Mouse (Mus musculus) forebrain, embryonic 13.5 days (tissue): ENCODE results near the gene Tecpr2. TPM values are rescaled to one million over a fixed set of nuclear protein-coding genes. Genes with fewer than 3 reads are reported as not detected.

ENCODE experiments used
- ATAC-seq: fragments of 200-750 bp; cut with Nextera tagmentation; 2 replicates; pipeline ENCODE4 v1.8.0; 2017
- H3K27ac ChIP-seq: fragments of 300-500 bp; sonication (generic); 2 replicates; pipeline ENCODE4 v1.5.1; 2015; ENCODE audit warnings: inconsistent platforms, mild to moderate bottlenecking, moderate library complexity
- H3K27me3 ChIP-seq: fragments of 300-500 bp; sonication (generic); 2 replicates; pipeline ENCODE4 v1.6.1; 2015; ENCODE audit warnings: mild to moderate bottlenecking, inconsistent platforms
- H3K36me3 ChIP-seq: fragments of 300-500 bp; sonication (generic); 2 replicates; pipeline ENCODE4 v1.6.1; 2015; ENCODE audit warnings: mild to moderate bottlenecking, inconsistent platforms; ENCODE audit not compliant: poor library complexity, severe bottlenecking
- H3K4me1 ChIP-seq: fragments of 300-500 bp; sonication (generic); 2 replicates; pipeline ENCODE4 v1.6.1; 2015; ENCODE audit warnings: inconsistent platforms
- H3K4me2 ChIP-seq: fragments of 300-500 bp; sonication (generic); 2 replicates; pipeline ENCODE4 v1.6.1; 2015; ENCODE audit warnings: inconsistent platforms, mild to moderate bottlenecking, moderate library complexity
- H3K4me3 ChIP-seq: fragments of 300-500 bp; sonication (generic); 2 replicates; pipeline ENCODE4 v1.5.1; 2015; ENCODE audit warnings: mild to moderate bottlenecking, inconsistent platforms
- H3K9ac ChIP-seq: fragments of 300-500 bp; sonication (generic); 2 replicates; pipeline ENCODE4 v1.6.1; 2015; ENCODE audit warnings: mild to moderate bottlenecking, inconsistent platforms
- H3K9me3 ChIP-seq: fragments of 300-500 bp; sonication (generic); replicated peaks from 2 replicates; pipeline ENCODE4 v1.6.1; 2016; ENCODE audit warnings: inconsistent platforms
- WGBS: fragments of 180-500 bp; shearing (Covaris S2); methylation state at CpG from one replicate; pipeline ENCODE4 v1.1.7; 2015; 5-methylcytosine and 5-hydroxymethylcytosine counted together
- polyA plus RNA-seq: library from polyadenylated mRNA; unstranded; fragments of >200 nt; fragmentation: Nextera tagmentation; extraction: Ambion mirVana; gene quantifications from 2 replicates; pipeline ENCODE4 v1.2.1, GENCODE M21; 2015

Gene Tecpr2
- polyA plus RNA-seq, 1 experiment from 2014 or later, result 5.4 TPM

DNA sequence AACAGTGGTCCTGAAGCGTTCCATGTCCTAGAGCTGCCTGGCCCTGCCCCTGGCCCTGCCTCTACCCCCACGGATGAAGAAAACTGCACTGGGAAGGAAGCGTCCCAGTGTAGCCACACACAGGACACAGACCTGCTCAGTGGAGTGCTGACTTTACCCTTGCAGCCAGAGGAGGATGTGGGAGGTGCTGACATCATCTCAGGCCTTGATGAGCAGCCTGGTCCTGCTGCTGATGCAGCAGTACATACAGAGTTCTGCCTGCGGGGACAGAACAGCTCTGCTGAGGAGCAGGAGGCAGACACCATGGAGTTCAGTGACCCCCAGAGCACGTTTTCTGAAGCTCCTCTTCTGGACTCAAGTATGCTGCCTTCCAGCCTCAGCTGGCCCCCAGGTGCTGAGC is 43.8 kb downstream of the Tecpr2 start:
- Histone ChIP-seq H3K4me1 (no peaks in the 10 kb centered on the region; the same call in 1 of the 2 replicates), H3K36me3 (peaks cover 49% of the 10 kb centered on the region), H3K4me2 (no peak overlapping the region), H3K4me3 (no peak overlapping the region), H3K27me3 (no peaks in the 10 kb centered on the region), H3K9ac (no peak overlapping the region), H3K27ac (no peak overlapping the region), H3K9me3 (no peaks in the 10 kb centered on the region)
- WGBS, result 80% methylated on average over 5 of the region's 5 CpGs
- no peak for ATAC-seq

DNA sequence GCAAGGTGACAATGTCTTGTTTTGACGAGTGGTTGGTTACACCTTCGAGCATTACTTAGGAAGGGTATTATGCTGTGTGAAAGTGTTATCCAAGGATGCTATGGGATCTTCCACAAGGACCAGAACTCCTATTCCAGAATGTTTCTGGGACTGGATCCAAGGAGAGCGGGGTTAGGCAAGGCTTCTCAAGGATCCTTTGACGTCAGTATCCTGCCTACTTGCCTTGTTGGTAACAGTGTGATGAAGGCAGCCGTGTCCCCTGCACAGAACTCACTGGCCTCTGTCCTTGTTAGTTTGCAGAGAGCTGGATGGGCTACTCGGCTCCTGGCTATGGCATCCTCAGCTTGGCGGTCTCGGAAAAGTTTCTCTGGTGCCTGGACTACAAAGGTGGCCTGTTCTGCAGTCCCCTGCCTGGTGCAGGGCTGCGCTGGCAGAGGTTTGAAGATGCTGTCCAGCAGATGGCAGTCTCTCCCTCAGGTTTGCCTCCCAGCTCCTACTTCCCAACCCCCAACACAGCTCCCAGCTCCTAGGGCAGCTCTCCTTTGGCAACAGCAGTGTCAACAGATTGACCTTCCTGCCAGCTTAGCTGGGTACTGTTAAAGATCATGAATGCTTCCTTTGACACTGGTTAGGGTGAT is 47.0 kb downstream of the Tecpr2 start:
- ATAC-seq, result peak; percentile 88
- Histone ChIP-seq H3K36me3 (peaks cover 50% of the 10 kb centered on the region), H3K27ac (no peak overlapping the region), H3K9me3 (no peaks in the 10 kb centered on the region), H3K4me2 (no peak overlapping the region), H3K9ac (no peak overlapping the region), H3K4me1 (no peaks in the 10 kb centered on the region), H3K4me3 (no peak overlapping the region), H3K27me3 (no peaks in the 10 kb centered on the region)
- 59% methylated on average over 9 of the region's 9 CpGs for WGBS

DNA sequence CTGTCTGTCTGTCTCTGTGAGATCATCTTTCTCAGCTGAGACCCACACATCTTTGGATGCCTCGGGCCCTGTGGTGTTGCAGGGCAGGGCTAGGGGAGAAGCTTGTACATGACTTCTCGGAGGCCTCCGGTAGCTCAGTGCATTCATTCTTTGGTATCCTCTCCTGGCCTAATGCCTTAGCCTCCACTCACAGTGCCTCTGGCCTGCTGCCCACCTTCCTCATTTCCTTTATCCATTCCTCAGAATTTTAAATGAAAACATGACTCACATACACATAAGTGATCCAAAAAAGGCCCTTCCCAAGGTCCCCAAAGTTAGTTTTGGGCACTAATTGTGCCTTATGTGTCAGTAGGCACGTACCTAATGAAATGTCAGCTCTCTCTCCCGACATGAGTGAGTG is 48.4 kb downstream of the Tecpr2 start:
- Histone ChIP-seq H3K9me3 (no peaks in the 10 kb centered on the region), H3K27me3 (no peaks in the 10 kb centered on the region), H3K4me1 (no peaks in the 10 kb centered on the region), H3K4me3 (no peak overlapping the region), H3K4me2 (no peak overlapping the region), H3K27ac (no peak overlapping the region), H3K9ac (no peak overlapping the region), H3K36me3 (peaks cover 48% of the 10 kb centered on the region)
- WGBS, result 90% methylated on average over 5 of the region's 5 CpGs
- no peak for ATAC-seq

DNA sequence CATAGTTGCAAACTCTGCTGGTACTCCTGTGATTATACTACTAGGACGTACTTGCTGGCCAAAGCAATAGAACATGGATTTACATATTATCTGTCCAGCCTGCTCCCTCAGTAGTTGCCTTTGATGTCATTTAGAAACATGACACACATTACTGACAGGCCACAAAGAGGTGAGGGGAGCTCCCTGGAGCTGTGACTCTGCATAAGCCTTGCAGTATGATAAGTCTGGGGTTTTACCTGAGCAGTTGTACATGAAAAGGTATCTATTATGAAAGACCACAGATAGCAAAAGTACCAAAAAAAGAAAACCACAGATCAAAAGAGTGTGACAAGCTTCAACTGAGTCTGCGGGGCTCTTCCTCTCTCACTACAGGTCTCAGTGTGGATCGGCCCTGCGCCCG is 50.3 kb downstream of the Tecpr2 start:
- Histone ChIP-seq H3K4me2 (no peak overlapping the region), H3K4me1 (no peaks in the 10 kb centered on the region), H3K9me3 (no peaks in the 10 kb centered on the region), H3K36me3 (peaks cover 35% of the 10 kb centered on the region), H3K4me3 (no peak overlapping the region), H3K27me3 (no peaks in the 10 kb centered on the region), H3K9ac (no peak overlapping the region), H3K27ac (no peak overlapping the region)
- ATAC-seq, result no peak
- WGBS, result 93% methylated on average over 5 of the region's 5 CpGs

DNA sequence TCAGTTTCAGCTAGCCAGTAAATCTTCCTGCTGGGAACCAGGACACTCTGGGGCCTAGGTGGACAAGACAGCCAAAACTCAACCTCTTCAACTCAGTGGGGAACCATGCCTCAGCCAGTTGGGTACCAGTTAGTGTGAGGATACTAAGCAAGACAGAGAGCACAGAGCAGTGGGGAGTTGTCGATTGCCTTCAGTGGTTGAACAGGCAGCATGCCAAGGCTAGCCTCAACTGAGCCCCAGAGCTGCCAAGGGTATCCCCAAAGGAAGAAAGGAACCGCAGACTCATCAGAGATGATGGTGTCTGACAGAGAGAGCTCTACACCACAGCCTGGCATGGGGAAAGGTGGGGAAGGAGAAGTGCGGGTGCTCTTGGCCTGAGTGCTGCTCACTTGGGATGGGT is 51.8 kb downstream of the Tecpr2 start:
- peaks cover 50% of the 10 kb centered on the region for H3K36me3 ChIP-seq
- no peak overlapping the region for H3K9ac ChIP-seq
- no peak overlapping the region for H3K4me2 ChIP-seq
- no peaks in the 10 kb centered on the region for H3K4me1 ChIP-seq
- H3K27ac ChIP-seq, result no peak overlapping the region
- H3K4me3 ChIP-seq, result no peak overlapping the region
- WGBS, result 99% methylated on average over 3 of the region's 3 CpGs
- no peak for ATAC-seq
- H3K27me3 ChIP-seq, result no peaks in the 10 kb centered on the region
- no peaks in the 10 kb centered on the region for H3K9me3 ChIP-seq

DNA sequence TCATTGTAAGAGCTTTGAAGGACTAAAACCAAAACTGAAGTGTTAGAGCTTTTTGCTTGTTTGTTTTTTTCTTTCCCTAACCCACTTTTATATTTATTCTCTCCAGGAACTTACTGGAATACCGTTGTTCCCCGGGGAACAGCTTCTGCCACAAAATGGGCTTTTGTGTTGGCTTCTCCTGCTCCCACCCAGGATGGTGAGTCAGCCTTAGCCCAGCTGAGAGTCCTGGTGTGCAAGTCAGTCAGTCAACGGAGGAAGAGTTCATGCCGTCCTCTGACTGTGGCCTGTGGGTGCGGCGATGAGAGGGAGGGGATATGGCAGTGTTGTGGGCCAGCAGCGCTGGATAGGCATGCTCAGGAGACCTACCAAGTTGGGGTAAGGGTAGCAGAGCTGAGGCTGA is 57.2 kb downstream of the Tecpr2 start:
- Histone ChIP-seq H3K4me1 (no peaks in the 10 kb centered on the region), H3K9me3 (no peaks in the 10 kb centered on the region), H3K4me3 (no peak overlapping the region), H3K27me3 (no peaks in the 10 kb centered on the region), H3K9ac (no peak overlapping the region), H3K36me3 (peaks cover 54% of the 10 kb centered on the region), H3K27ac (no peak overlapping the region), H3K4me2 (no peak overlapping the region)
- WGBS, result 86% methylated on average over 7 of the region's 7 CpGs
- ATAC-seq, result no peak

DNA sequence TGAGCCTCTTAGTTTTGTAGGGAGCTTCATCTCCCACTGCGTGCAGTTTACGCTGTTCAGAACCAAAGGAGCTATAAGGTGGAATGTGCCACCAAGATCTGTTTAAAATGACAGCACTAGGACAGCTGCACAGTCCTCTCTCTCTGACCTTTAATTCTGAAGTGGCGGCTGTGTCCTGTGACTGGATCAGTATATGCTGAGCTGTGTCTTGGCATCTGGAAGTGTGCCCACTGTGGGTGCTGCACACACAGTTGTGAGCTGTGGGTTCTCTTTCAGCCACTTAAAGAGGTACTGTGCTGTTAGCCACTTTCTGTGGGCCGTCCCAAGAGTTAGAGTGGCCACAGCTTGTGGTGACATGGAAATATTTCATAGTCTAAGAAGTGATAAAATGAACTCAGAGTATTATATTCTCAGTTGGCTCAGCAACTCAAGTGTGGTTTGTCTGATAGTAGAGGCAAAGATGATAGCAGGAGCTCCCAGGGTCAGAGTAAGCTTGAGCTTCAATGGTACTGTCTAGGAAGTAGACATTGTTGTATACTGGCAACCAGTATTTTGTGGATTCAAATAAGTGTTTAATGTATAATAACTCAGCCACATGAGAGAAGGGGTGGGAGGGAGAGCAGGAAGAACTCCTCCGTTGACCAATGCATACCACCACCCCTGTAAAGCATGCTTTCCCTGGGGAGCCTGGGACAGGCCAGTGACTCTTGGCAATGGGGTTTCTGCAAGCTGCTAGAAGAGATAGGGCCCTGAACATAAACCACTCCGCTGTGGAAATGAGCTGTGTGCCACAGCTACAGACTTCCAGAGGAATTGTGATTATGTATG is 59.2 kb downstream of the Tecpr2 start:
- H3K4me2 ChIP-seq, result no peak overlapping the region
- WGBS, result 96% methylated on average over 6 of the region's 6 CpGs
- H3K27ac ChIP-seq, result no peak overlapping the region
- no peak overlapping the region for H3K4me3 ChIP-seq
- peaks cover 49% of the 10 kb centered on the region for H3K36me3 ChIP-seq
- H3K4me1 ChIP-seq, result no peaks in the 10 kb centered on the region
- H3K27me3 ChIP-seq, result no peaks in the 10 kb centered on the region
- ATAC-seq, result no peak
- no peaks in the 10 kb centered on the region for H3K9me3 ChIP-seq
- no peak overlapping the region for H3K9ac ChIP-seq

DNA sequence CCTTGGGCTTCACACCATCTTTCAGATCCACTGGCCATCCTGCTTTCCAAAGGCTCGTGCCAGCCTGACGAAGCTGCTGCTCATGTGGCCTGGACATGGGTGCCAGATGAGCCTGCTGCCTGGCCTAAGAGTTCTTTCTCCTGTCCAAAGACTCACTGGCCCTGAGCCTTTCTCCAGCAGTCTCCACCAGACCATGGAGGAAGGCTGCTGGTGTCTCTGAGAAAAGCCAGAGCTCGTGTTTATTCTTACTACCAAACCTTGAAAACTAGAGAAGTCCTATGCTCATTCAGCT is 59.8 kb downstream of the Tecpr2 start:
- H3K36me3 ChIP-seq, result peaks cover 45% of the 10 kb centered on the region

DNA sequence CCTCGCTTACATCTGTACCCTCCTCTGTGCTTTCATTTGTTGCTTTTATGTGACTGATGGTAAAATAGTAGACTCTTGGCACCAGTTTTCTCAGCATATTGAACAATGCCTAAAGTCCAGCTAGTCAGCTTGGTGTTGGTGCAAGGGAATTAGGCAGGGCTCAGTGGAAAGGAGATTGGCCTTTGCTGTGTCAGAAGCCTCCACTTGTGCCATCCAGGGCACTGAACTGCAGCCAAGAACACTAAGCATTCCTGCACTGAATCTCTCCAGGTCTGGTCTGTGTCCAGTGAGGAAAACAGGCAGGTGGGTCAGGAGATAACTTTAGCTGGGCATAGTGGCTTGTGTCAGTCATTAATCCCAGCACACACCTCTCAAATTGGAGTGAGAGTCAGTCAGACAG is 60.3 kb downstream of the Tecpr2 start:
- Histone ChIP-seq H3K9ac (no peak overlapping the region), H3K27me3 (no peaks in the 10 kb centered on the region), H3K4me1 (no peaks in the 10 kb centered on the region), H3K9me3 (no peaks in the 10 kb centered on the region), H3K27ac (no peak overlapping the region), H3K4me3 (no peak overlapping the region), H3K4me2 (no peak overlapping the region), H3K36me3 (peaks cover 43% of the 10 kb centered on the region)
- ATAC-seq, result no peak
- 100% methylated on average over 1 of the region's 1 CpGs for WGBS

More for the DNA sequence above, 59.8 kb downstream of the Tecpr2 start:
- WGBS, result 92% methylated on average over 3 of the region's 3 CpGs
- Histone ChIP-seq H3K4me1 (no peaks in the 10 kb centered on the region), H3K9me3 (no peaks in the 10 kb centered on the region), H3K27me3 (no peaks in the 10 kb centered on the region), H3K27ac (no peak overlapping the region), H3K9ac (no peak overlapping the region), H3K4me3 (no peak overlapping the region), H3K4me2 (no peak overlapping the region)
- no peak for ATAC-seq

DNA sequence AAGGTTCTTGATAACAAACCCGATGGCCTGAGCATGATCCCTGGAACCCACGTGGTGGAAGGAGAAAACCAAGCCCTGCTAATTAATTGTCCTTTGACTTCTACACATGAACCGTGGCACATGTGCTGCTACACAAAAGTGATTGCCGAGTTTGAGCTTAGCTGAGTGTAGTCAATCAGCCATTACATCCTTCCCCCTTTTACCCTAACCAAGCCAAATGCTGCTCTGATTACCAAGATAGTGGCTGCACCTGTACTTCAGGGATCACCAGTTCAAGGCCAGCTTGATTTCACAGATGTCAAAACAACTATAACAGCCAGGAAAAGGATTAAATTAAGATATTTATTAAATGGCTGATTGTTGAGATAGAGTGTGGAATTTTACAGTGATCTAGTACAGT is 61.1 kb downstream of the Tecpr2 start:
- H3K27me3 ChIP-seq, result no peaks in the 10 kb centered on the region
- ATAC-seq, result no peak
- no peak overlapping the region for H3K4me3 ChIP-seq
- H3K27ac ChIP-seq, result no peak overlapping the region
- peaks cover 41% of the 10 kb centered on the region for H3K36me3 ChIP-seq
- H3K9me3 ChIP-seq, result no peaks in the 10 kb centered on the region
- 79% methylated on average over 4 of the region's 4 CpGs for WGBS
- no peak overlapping the region for H3K4me2 ChIP-seq
- H3K9ac ChIP-seq, result no peak overlapping the region
- H3K4me1 ChIP-seq, result no peaks in the 10 kb centered on the region

DNA sequence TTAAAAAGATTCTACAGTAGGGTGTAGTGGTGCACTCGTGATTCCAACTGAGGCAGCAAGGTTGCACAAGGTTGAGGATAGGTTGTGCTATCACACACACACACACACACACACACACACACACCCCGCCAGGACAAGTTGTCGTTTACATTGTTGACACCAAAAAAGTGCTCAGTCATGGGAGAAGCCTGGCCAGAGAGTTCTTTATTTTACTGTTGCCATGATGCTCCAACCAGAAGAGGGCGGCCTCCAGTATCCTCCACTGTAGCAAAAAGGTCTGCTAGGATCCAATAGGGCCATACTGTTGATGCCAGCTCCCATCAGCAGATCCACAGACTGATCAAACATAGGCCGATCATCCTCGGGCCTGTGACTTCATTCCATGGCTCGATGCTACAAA is 62.2 kb downstream of the Tecpr2 start:
- H3K9ac ChIP-seq, result no peak overlapping the region
- H3K4me1 ChIP-seq, result no peaks in the 10 kb centered on the region
- no peak overlapping the region for H3K4me2 ChIP-seq
- WGBS, result 85% methylated on average over 7 of the region's 7 CpGs
- no peaks in the 10 kb centered on the region for H3K27me3 ChIP-seq
- no peaks in the 10 kb centered on the region for H3K9me3 ChIP-seq
- peaks cover 41% of the 10 kb centered on the region for H3K36me3 ChIP-seq
- no peak for ATAC-seq
- H3K27ac ChIP-seq, result no peak overlapping the region
- H3K4me3 ChIP-seq, result no peak overlapping the region

DNA sequence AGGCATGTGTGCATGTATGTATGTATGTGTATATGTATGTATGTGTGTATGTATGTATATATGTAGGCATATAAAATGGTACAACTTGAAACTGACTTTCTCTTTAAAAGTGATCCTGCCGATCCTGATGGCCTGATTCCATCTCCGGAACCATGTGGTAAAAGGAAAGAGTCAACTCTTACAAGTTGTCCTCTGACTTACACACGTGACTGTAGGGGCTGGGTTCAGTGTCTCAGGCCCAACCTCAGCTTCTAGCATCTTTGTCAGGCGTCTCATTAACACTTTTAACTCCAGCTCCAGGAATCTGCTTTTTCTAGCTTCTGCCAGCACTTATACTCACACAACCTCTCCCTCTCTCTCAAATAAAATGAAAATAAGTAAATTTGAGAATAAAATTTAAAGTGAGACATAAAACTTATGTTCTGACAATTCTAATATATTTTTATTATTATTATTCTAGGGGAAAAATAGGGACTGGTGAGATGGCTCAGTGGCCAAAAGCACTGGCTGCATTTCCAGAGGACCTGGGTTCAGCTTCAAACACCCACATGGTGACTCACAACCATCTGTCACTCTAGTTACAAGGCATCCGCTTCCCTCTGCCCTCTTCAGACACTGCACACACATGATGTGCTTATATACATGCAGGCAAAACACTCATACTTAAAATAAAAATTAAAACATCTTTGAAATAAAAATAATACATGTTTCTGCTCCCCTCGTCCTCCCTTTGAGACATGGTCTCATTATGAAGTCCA is 63.7 kb downstream of the Tecpr2 start:
- Histone ChIP-seq H3K27ac (no peak overlapping the region), H3K4me3 (no peak overlapping the region), H3K9me3 (no peaks in the 10 kb centered on the region), H3K9ac (no peak overlapping the region), H3K36me3 (peaks cover 35% of the 10 kb centered on the region), H3K4me1 (no peaks in the 10 kb centered on the region), H3K4me2 (no peak overlapping the region), H3K27me3 (no peaks in the 10 kb centered on the region)
- no peak for ATAC-seq
- WGBS, result 83% methylated on average over 6 of the region's 6 CpGs
